Mouse (Mus musculus) cerebellum, adult 2 months (tissue): ENCODE results near the gene Myo9b. TPM values are rescaled to one million over a fixed set of nuclear protein-coding genes. Genes with fewer than 3 reads are reported as not detected.

Experiments used
- DNase-seq, 2 experiments: peaks; one replicate each; pipeline ENCODE4 v3.0.0; 2021
- H3K27ac ChIP-seq: fragments of 200-500 bp; 2 replicates; pipeline ENCODE4 v1.5.1; 2012; ENCODE audit warnings: low read length, control low read depth, inconsistent platforms; ENCODE audit not compliant: insufficient read depth
- H3K27me3 ChIP-seq: fragments of 200-500 bp; 2 replicates; pipeline ENCODE4 v1.6.1; 2012; ENCODE audit warnings: inconsistent platforms, mild to moderate bottlenecking, low read length, moderate library complexity; ENCODE audit not compliant: control insufficient read depth, insufficient read depth
- H3K4me1 ChIP-seq: fragments of 200-500 bp; 2 replicates; pipeline ENCODE4 v1.6.1; 2011; ENCODE audit warnings: low read length; ENCODE audit not compliant: control insufficient read depth, insufficient read depth
- H3K4me3 ChIP-seq: fragments of 200-500 bp; replicated peaks from 2 replicates; pipeline ENCODE3; 2011; ENCODE audit warnings: mild to moderate bottlenecking, low read depth, low read length, control low read depth; ENCODE audit not compliant: insufficient read depth
- CTCF ChIP-seq: fragments of 200-500 bp; IDR thresholded peaks from 2 replicates; pipeline ENCODE4 v1.5.1; 2011; ENCODE audit warnings: low read depth, mild to moderate bottlenecking, control low read depth, low read length, moderate library complexity, borderline replicate concordance; ENCODE audit not compliant: insufficient read depth
- POLR2A ChIP-seq: fragments of 200-500 bp; IDR thresholded peaks from 2 replicates; pipeline ENCODE4 v1.6.1; 2011; ENCODE audit warnings: low read length, control low read depth, borderline replicate concordance; ENCODE audit not compliant: insufficient read depth
- WGBS: fragments of 180-500 bp; shearing (Covaris S2); methylation state at CpG from one replicate; pipeline ENCODE4 v1.1.7; 2018; 5-methylcytosine and 5-hydroxymethylcytosine counted together
- polyA plus RNA-seq: library from polyadenylated mRNA; depleted of rRNA; stranded (reverse); fragments of >200 nt; gene quantifications from 2 replicates; pipeline ENCODE4 v1.2.3, GENCODE M21; 2012

Gene Myo9b
- polyA plus RNA-seq, 1 experiment: 28.9 TPM

- Histone ChIP-seq H3K4me1 (no peaks in the 10 kb centered on the region; the same call in none of the 2 replicates), H3K27ac (no peak overlapping the region), H3K27me3 (no peaks in the 10 kb centered on the region), H3K4me3 (no peak overlapping the region)
- TF ChIP-seq CTCF (no peak), POLR2A (no peak)
- 69% methylated on average over 12 of the region's 12 CpGs for WGBS
- DNase-seq: no peak
These were observed 112.8 kb downstream of the Myo9b start for GRCm38 (mm10) chr8:71385212-71385835.

DNA sequence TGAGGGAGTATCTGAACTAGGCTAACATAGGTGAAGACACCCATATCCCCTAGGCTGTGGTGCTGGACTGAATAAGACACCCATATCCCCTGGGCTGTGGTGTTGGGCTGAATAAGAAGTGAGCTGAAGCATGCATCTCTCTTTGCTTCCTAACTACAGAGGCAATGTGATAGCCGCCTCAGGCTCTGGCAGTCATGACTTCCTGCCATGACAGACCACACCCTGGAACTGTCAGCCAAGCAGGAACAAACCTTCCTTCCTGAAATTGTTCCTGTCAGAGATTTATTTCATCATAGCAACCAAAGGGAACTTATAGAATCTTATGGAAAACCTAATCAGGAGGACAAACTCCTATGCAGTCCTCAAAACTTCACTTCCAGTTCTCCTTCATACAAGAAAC is 115.8 kb downstream of the Myo9b start:
- Histone ChIP-seq H3K27me3 (no peaks in the 10 kb centered on the region), H3K27ac (no peak overlapping the region), H3K4me1 (no peaks in the 10 kb centered on the region; the same call in 1 of the 2 replicates), H3K4me3 (no peak overlapping the region)
- TF ChIP-seq POLR2A: no peak
- DNase-seq: no peak
- WGBS: 79% methylated on average over 1 of the region's 1 CpGs

GRCm38 (mm10) chr8:71391696-71392095 is 119.2 kb downstream of the Myo9b start:
- TF ChIP-seq POLR2A (no peak), CTCF (no peak)
- H3K27me3 ChIP-seq: no peaks in the 10 kb centered on the region
- H3K4me3 ChIP-seq: no peak overlapping the region
- WGBS: 87% methylated on average over 2 of the region's 2 CpGs
- H3K27ac ChIP-seq: no peak overlapping the region
- H3K4me1 ChIP-seq: no peaks in the 10 kb centered on the region; the same call in 1 of the 2 replicates
- DNase-seq: peak in 1 of 2 experiments; percentile 0

DNA sequence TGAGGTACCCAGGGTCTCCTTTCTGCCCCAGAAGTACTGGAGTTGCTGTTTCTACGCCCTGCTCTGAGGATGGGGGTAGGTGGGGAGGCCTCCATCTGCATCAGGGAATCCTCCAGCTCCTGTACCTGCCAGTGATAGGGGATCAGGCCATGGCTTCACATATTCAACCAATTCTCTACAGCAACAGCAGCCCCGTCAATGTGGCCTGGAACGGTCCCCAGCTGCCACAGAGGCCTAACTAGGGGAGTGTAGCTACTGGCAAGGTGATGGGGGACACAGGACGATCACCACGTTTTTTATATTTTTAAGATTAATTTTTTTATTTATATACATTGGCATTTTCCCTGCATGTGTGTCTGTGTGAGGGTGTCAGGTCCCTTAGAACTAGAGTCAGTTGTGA is 119.9 kb downstream of the Myo9b start:
- 79% methylated on average over 5 of the region's 5 CpGs for WGBS
- Histone ChIP-seq H3K4me3 (no peak overlapping the region), H3K27ac (no peak overlapping the region), H3K4me1 (no peaks in the 10 kb centered on the region; the same call in 1 of the 2 replicates), H3K27me3 (no peaks in the 10 kb centered on the region)
- peak in 1 of 2 experiments; percentile 2 for DNase-seq
- TF ChIP-seq POLR2A: no peak
- no peak for TF ChIP-seq CTCF

DNA sequence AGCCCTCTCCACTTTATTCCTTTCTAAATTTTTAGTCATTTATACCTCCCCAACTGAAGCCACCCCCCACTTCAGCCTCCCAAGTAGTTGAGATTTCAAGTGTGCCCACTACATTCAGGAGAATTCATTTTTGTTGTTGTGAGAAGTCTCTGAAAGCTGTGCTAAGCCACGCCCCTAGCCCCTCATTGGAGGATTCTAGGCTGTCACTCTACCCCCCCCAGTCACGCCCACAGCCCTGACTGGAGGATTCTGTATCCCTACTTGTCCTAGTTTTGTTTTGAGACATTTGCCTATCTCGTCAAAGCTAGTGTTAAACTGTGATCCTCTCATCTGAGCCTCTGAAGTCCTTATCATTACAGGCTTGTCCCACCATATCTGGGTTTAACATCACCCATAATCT is 120.4 kb downstream of the Myo9b start:
- Histone ChIP-seq H3K4me3 (no peak overlapping the region), H3K4me1 (peaks cover 3% of the 10 kb centered on the region; the same call in 1 of the 2 replicates), H3K27me3 (no peaks in the 10 kb centered on the region), H3K27ac (no peak overlapping the region)
- no peak for TF ChIP-seq POLR2A
- WGBS: 10% methylated on average over 3 of the region's 3 CpGs
- DNase-seq: peak in 1 of 2 experiments; percentile 6

- no peak overlapping the region for H3K4me3 ChIP-seq
- 0 out of 2 replicates have a peak, but pooled peaks cover 3% of the 10 kb centered on the region for H3K4me1 ChIP-seq
- WGBS: 78% methylated on average over 7 of the region's 7 CpGs
- H3K27me3 ChIP-seq: no peaks in the 10 kb centered on the region
- peak in 1 of 2 experiments; percentile 11 for DNase-seq
- TF ChIP-seq CTCF: no peak
- TF ChIP-seq POLR2A: no peak
- no peak overlapping the region for H3K27ac ChIP-seq
These were observed 122.0 kb downstream of the Myo9b start for GRCm38 (mm10) chr8:71394481-71394880.

DNA sequence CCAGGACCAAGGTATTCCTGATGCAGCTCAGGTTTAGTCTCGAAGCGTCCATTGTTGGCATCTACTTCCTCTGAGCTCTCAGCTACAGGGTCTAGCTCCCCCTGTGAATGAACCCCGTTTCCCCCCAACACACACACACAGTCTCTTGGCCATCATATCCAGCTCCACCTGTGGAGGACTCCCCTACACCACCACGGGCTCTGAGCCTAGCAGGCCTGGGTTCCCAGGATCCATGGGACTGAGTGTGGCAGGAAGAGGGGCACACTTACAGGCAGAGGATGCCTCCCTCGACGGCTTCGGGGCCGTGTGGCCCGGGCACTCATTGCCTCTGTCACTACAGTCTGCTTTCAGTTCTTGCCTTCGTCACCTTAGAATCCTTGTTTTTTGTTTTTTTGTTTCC is 122.6 kb downstream of the Myo9b start:
- H3K4me3 ChIP-seq: no peak overlapping the region
- H3K27ac ChIP-seq: no peak overlapping the region
- H3K4me1 ChIP-seq: 0 out of 2 replicates have a peak, but pooled peaks cover 3% of the 10 kb centered on the region
- H3K27me3 ChIP-seq: no peaks in the 10 kb centered on the region
- WGBS: 86% methylated on average over 10 of the region's 10 CpGs
- DNase-seq: peak in 1 of 2 experiments; percentile 17
- no peak for TF ChIP-seq CTCF
- TF ChIP-seq POLR2A: no peak

- H3K27me3 ChIP-seq: no peaks in the 10 kb centered on the region
- 0 out of 2 replicates have a peak, but pooled peaks cover 3% of the 10 kb centered on the region for H3K4me1 ChIP-seq
- peak within 1 kb of the TSS; percentile 80 for H3K27ac ChIP-seq
- H3K4me3 ChIP-seq: peak within 1 kb of the TSS; percentile 77
- 90% methylated on average over 9 of the region's 9 CpGs for WGBS
- peak in 1 of 2 experiments; percentile 32 for DNase-seq
- TF ChIP-seq POLR2A: no peak
- no peak for TF ChIP-seq CTCF
These were observed 123.1 kb downstream of the Myo9b start, which contains the start of gene Ushbp1 for GRCm38 (mm10) chr8:71395629-71396028. Ushbp1 (minus strand) TSS chr8:71395802.
